In the genomic region with DNA sequence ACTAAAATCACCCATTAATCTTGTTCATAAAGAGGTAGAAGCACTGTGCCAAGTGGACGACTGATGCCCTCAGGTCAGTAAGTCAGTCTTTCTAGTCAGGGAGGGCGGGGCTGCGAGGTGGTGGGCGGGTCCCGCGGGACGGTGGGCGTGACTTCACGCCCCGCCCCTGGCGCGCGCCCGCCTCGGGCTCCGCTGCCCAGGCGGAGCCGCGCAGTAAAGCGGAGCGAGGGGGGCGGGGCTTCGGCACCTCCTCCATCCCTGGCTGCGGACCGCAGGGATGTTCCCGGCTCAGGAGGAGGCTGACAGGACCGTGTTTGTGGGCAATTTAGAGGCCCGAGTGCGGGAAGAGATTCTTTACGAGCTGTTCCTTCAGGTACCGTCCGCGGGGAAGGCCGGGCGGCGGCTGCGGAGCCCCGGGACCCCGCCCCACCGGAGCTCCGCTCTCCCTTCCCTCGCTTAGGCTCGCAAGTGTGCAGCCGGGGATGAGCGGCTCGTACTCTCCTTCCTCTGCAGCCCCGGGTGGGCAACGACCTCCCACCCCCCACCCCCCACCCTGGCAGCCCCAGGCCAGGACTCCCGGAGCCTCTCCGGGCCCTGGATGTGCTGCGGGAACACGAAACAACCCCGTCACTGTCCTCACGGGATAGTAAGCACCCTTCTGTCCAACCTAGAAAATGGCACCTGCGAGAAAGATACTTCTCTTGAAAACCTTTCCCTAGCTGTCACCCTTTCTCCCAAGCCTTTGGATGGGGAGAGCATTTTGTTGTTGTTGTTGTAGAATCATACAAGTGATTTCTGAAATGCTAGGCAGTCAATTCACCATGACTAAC, we compare ENCODE assay signal across 7 mouse cellular contexts. TPM values are rescaled to one million over a fixed set of nuclear protein-coding genes. Genes with fewer than 3 reads are reported as not detected.
DNase-seq lines count a peak whose midpoint lies in the region; ATAC-seq and TF ChIP-seq lines count a peak whose summit lies in the region.

A gene (plus strand): TSS at position 174 of the 830 bp plus-strand sequence.

- DNase-seq in brain, adult 2 months (ENCODE audit: low read depth, low spot score): peak; percentile 89
- DNase-seq in heart, adult 8-10 months (ENCODE audit: low spot score): peak; percentile 44
- peak; percentile 89 for DNase-seq in kidney, adult 9 months
- peak; percentile 60 to 75 for DNase-seq in spleen, adult 18-20 months

- TF ChIP-seq POLR2A in embryonic fibroblast, embryonic 13.5 days (IDR thresholded peaks at IDR 0.05; ENCODE audit: low read depth, low read length): no peak

- peak within 1 kb of the TSS; percentile 82 for H3K4me3 ChIP-seq in embryonic fibroblast, embryonic 13.5 days (ENCODE audit: insufficient read depth, low read length)
- peak within 1 kb of the TSS; percentile 64 for H3K4me3 ChIP-seq in limb, embryonic 13.5 days
- H3K4me3 ChIP-seq in midbrain, embryonic 15.5 days: peak within 1 kb of the TSS; percentile 92

- no peaks in the 10 kb centered on the region for H3K9me3 ChIP-seq in limb, embryonic 13.5 days
- no peaks in the 10 kb centered on the region for H3K9me3 ChIP-seq in midbrain, embryonic 15.5 days

- H3K36me3 ChIP-seq in limb, embryonic 13.5 days: no peaks in the 10 kb centered on the region
- no peaks in the 10 kb centered on the region for H3K36me3 ChIP-seq in midbrain, embryonic 15.5 days (replicated peaks)

- H3K27ac ChIP-seq in embryonic fibroblast, embryonic 13.5 days (ENCODE audit: insufficient read depth, low read length): no peak within 1 kb of the TSS
- no peak within 1 kb of the TSS for H3K27ac ChIP-seq in limb, embryonic 13.5 days
- H3K27ac ChIP-seq in midbrain, embryonic 15.5 days: peak within 1 kb of the TSS; percentile 85

- ATAC-seq in limb, embryonic 13.5 days (ENCODE audit: low FRiP score, low read depth): peak; percentile 95
- peak; percentile 97 for ATAC-seq in midbrain, embryonic 15.5 days (replicated peaks)

- peak within 1 kb of the TSS; percentile 88 for H3K4me2 ChIP-seq in limb, embryonic 13.5 days (replicated peaks)
- peak within 1 kb of the TSS; percentile 68 for H3K4me2 ChIP-seq in midbrain, embryonic 15.5 days

- no peak for TF ChIP-seq CTCF in embryonic fibroblast, embryonic 13.5 days (IDR thresholded peaks at IDR 0.05; ENCODE audit: borderline replicate concordance, insufficient read depth, low read length)

- H3K27me3 ChIP-seq in limb, embryonic 13.5 days: 0 out of 2 replicates have a peak, but pooled peaks cover 8% of the 10 kb centered on the region
- no peaks in the 10 kb centered on the region for H3K27me3 ChIP-seq in midbrain, embryonic 15.5 days (replicated peaks)

- WGBS in limb, embryonic 13.5 days: under 1% methylated on average over 52 of the region's 55 CpGs
- WGBS in midbrain, embryonic 15.5 days: under 1% methylated on average over 55 of the region's 55 CpGs

- no peaks in the 10 kb centered on the region for H3K4me1 ChIP-seq in embryonic fibroblast, embryonic 13.5 days (ENCODE audit: control insufficient read depth, insufficient read depth, low read length)
- peaks cover 7% of the 10 kb centered on the region; the same call in 1 of the 2 replicates for H3K4me1 ChIP-seq in limb, embryonic 13.5 days
- peaks cover 13% of the 10 kb centered on the region for H3K4me1 ChIP-seq in midbrain, embryonic 15.5 days

- peak within 1 kb of the TSS; percentile 63 for H3K9ac ChIP-seq in limb, embryonic 13.5 days
- peak within 1 kb of the TSS; percentile 80 for H3K9ac ChIP-seq in midbrain, embryonic 15.5 days

RNA-seq across cellular contexts. Expression of the gene that starts here (rescaled TPM):
- 0.32 TPM in 1 of 2 replicates, not detected in the other for polyA plus RNA-seq in embryonic fibroblast, embryonic 13.5 days (2011; ENCODE audit: insufficient read length, low read depth, missing spikeins)
- total RNA-seq in heart, adult 8-10 months (2022): under 1 TPM in 1 of 4 experiments, not detected in 3; 0.14 TPM
- 0.38 and 0.65 TPM in 2 replicates for polyA plus RNA-seq in limb, embryonic 13.5 days (2015; fragmentation: Nextera tagmentation; extraction: Ambion mirVana)
- 2.6 and 3.1 TPM in 2 replicates for polyA plus RNA-seq in midbrain, embryonic 15.5 days (2015; fragmentation: Nextera tagmentation; extraction: Ambion mirVana)

Comparison
In these comparisons a context has a peak if more than half of its experiments do, and no peak if none do; other contexts are left out.
1. Peak in DNase-seq in heart, adult 8-10 months; RNA of the gene not detected or under 1 TPM.
2. Peak in ATAC-seq, H3K4me3 ChIP-seq, H3K9ac ChIP-seq and H3K4me2 ChIP-seq in limb, embryonic 13.5 days; RNA of the gene not detected or under 1 TPM.